Mouse (Mus musculus): Measurements from ENCODE around the gene Mfsd13b.
A peak's percentile ranks its signal among the peaks of the same experiment; 100 is the strongest.

DNA sequence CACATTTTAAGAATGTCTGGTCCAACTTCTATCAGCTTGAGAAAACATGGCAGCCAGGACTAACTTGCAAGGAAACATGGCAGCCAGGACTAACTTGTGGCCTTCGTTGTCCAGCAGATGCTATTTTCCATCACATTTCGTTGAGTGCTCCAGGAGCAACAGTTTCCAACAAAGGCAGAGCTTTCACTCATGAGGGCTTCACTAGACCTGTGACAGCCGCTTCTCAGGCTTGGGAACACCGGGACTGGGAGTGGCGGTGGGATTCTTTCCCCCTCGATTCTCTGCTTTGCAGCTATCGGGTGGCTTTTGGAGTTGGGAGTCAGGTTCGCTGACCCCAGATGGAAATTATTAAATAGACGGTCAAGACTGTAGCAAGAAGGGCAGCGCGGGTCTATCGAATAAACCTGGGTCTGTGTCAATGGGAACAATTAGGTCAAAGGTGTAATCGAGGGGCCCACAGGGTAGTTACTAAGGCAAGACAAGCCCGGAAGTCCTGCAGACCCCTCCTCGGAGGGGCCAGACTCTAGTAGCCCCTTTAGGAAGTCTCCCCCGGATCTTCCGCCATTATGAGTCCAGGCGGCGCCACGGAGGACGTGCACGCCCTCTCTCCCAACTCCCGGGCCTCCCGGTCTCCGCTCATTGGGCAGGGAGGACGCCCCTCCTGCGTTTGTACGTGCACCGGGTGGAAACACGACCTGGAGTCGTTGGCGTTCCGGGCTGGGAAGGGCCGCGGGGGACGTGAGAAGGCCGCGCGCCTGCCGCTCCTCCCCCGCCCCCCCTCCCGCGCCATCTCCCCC is 51.7 kb downstream of the Mfsd13b start, which contains the start of gene Mettl9:
- TF ChIP-seq EP300 (IDR thresholded peaks at IDR 0.05) (peak; percentile 63), CTCF (IDR thresholded peaks at IDR 0.05) (peak; percentile 38; the same call in 1 of the 2 replicates)
